Mouse (Mus musculus) heart, adult 2 months (tissue): Measurements from ENCODE around the gene Capn8.

Source experiments
- EP300 ChIP-seq: fragments of 200-500 bp; IDR thresholded peaks from 2 replicates; pipeline ENCODE4 v1.6.1; 2011; ENCODE audit warnings: low read depth, low read length, control low read depth; ENCODE audit not compliant: insufficient read depth
- POLR2A ChIP-seq: fragments of 200-500 bp; IDR thresholded peaks from 2 replicates; pipeline ENCODE4 v1.6.1; 2011; ENCODE audit warnings: mild to moderate bottlenecking, low read depth, low read length, control low read depth; ENCODE audit not compliant: insufficient read depth

DNA sequence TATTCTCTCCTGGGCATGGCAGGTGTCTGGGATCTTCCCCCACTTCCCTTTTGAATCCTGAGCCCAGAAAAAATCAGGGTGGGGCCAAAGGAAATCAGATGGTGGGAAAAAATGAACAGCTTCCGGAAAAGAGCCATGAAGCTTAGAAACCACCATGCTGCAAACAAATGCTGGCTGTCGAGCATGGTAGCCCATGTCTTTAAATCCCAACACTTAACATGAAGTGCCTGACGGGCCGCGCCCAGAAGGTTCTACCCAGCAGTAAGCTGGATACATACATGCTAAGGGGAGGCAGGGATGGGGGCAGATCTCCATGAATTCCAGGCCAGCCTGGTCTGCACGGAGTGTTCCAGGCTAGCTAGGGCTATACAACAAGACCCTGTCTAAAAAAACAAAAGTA, 46.0 kb upstream of the Capn8 start:
- TF ChIP-seq POLR2A (no peak), EP300 (no peak)
